Mouse (Mus musculus) testis, adult 2 months (tissue): Measurements from ENCODE around the gene Slc48a1. TPM values are rescaled to one million over a fixed set of nuclear protein-coding genes. Genes with fewer than 3 reads are reported as not detected.

Experiments
- H3K27ac ChIP-seq: fragments of 200-500 bp; 2 replicates; pipeline ENCODE4 v1.5.1; 2012; ENCODE audit warnings: low read depth, low read length; ENCODE audit not compliant: control insufficient read depth, insufficient read depth
- H3K27me3 ChIP-seq: fragments of 200-500 bp; 2 replicates; pipeline ENCODE4 v1.6.1; 2012; ENCODE audit warnings: mild to moderate bottlenecking, low read length, moderate library complexity; ENCODE audit not compliant: control insufficient read depth, insufficient read depth
- H3K36me3 ChIP-seq: fragments of 200-500 bp; 2 replicates; pipeline ENCODE4 v1.6.1; 2012; ENCODE audit warnings: mild to moderate bottlenecking, low read length; ENCODE audit not compliant: control insufficient read depth, insufficient read depth
- H3K4me1 ChIP-seq: fragments of 200-500 bp; 2 replicates; pipeline ENCODE4 v1.6.1; 2012; ENCODE audit warnings: low read length; ENCODE audit not compliant: control insufficient read depth, insufficient read depth
- H3K4me3 ChIP-seq: fragments of 200-500 bp; 2 replicates; pipeline ENCODE4 v1.5.1; 2012; ENCODE audit warnings: low read depth, mild to moderate bottlenecking, low read length, moderate library complexity, mixed read lengths; ENCODE audit not compliant: control insufficient read depth
- CTCF ChIP-seq: fragments of 200-500 bp; IDR thresholded peaks from 2 replicates; pipeline ENCODE4 v1.5.1; 2012; ENCODE audit warnings: low read depth, mild to moderate bottlenecking, inconsistent platforms, low read length, moderate library complexity; ENCODE audit not compliant: control insufficient read depth, insufficient read depth, insufficient replicate concordance
- POLR2A ChIP-seq: fragments of 200-500 bp; IDR thresholded peaks from 2 replicates; pipeline ENCODE4 v1.6.1; 2012; ENCODE audit warnings: low read depth, mild to moderate bottlenecking, inconsistent platforms, low read length, moderate library complexity; ENCODE audit not compliant: control insufficient read depth
- polyA plus RNA-seq: library from polyadenylated mRNA; depleted of rRNA; stranded (reverse); fragments of >200 nt; gene quantifications from 2 replicates; pipeline ENCODE4 v1.2.3, GENCODE M21; 2012

Gene Slc48a1
- polyA plus RNA-seq, 1 experiment = 17.0 TPM

DNA sequence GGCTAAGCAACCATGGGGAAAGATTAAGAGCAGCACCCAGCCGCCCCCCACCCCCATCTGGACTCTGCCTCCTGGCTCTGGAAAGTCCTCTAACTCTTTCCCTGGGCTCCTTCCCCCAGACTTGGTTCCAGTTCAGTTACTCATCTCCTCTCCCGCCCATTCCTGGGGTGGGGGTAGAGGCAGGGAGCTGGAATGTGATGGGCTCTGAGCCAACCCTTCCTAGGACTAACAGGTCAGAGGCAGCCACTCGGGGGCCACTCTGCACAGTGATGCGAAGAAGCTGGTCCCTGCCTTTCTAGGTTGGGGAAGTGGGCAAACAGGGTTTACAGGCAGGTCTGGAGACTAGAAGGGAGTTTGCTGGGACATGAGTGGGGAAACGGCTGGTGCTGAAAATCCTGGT, 5.2 kb upstream of the Slc48a1 start:
- H3K4me1 ChIP-seq = no peaks in the 10 kb centered on the region
- no peaks in the 10 kb centered on the region for H3K36me3 ChIP-seq
- no peaks in the 10 kb centered on the region for H3K27me3 ChIP-seq
- H3K27ac ChIP-seq = no peak overlapping the region
- no peak overlapping the region for H3K4me3 ChIP-seq
- TF ChIP-seq POLR2A (no peak), CTCF (no peak)

DNA sequence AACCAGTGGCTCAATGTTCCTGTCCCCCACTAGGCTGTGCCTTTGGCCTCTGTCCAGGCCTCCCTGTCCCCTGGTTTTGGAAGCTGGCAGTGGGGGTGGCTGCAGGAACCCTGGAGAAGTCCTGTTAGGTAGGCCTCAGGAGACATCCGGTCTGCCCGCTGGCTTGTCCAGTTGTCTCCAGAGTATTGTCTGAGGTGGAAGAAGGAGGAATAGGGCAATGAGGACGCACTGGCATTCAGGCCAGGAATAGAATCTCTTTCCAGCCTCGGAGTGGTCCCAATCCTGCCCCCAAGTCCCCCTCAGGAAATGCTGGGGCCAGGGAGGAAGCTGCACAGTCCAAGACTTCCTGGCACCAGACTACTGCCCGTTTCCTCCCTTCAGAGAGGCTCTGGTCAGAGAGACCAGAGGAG, 4.4 kb upstream of the Slc48a1 start:
- TF ChIP-seq POLR2A = no peak
- no peak for TF ChIP-seq CTCF
- H3K36me3 ChIP-seq = no peaks in the 10 kb centered on the region
- no peaks in the 10 kb centered on the region for H3K27me3 ChIP-seq
- no peak overlapping the region for H3K4me3 ChIP-seq
- H3K27ac ChIP-seq = no peak overlapping the region
- no peaks in the 10 kb centered on the region; the same call in 1 of the 2 replicates for H3K4me1 ChIP-seq

DNA sequence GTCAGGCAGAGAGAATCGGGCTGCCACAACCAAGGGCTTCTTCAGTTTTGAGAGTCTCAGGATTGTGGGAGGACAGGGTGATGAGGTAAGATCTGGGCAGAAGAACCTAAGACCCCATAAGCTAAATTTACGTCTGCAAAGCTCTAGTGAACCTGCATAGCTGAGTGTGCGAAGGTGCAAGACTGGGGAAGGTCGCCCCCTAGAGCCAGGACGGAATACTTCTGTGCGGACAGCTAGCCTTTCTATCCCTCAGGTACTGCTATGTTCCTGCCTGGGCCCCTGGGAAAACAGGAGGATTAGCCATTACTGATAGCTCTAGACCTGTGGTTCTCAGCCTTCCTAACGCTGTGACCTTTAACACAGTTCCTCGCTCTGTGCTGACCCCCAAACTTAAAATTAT, 1.8 kb upstream of the Slc48a1 start:
- no peak overlapping the region for H3K4me3 ChIP-seq
- no peaks in the 10 kb centered on the region for H3K36me3 ChIP-seq
- no peaks in the 10 kb centered on the region for H3K27me3 ChIP-seq
- H3K27ac ChIP-seq = no peak overlapping the region
- H3K4me1 ChIP-seq = no peaks in the 10 kb centered on the region; the same call in 1 of the 2 replicates
- TF ChIP-seq POLR2A (no peak), CTCF (peak; percentile 80; the same call in 1 of the 2 replicates)

GRCm38 (mm10) chr15:97776919-97777318, 1.4 kb upstream of the Slc48a1 start:
- no peak overlapping the region for H3K4me3 ChIP-seq
- H3K27me3 ChIP-seq = no peaks in the 10 kb centered on the region
- no peak for TF ChIP-seq POLR2A
- TF ChIP-seq CTCF = no peak
- H3K36me3 ChIP-seq = no peaks in the 10 kb centered on the region
- no peak overlapping the region for H3K27ac ChIP-seq
- no peaks in the 10 kb centered on the region; the same call in 1 of the 2 replicates for H3K4me1 ChIP-seq

GRCm38 (mm10) chr15:97779576-97779975, 1.3 kb downstream of the Slc48a1 start:
- H3K4me3 ChIP-seq = no peak overlapping the region
- TF ChIP-seq POLR2A (no peak), CTCF (no peak)
- no peaks in the 10 kb centered on the region; the same call in none of the 2 replicates for H3K4me1 ChIP-seq
- no peaks in the 10 kb centered on the region for H3K27me3 ChIP-seq
- no peak overlapping the region for H3K27ac ChIP-seq
- no peaks in the 10 kb centered on the region for H3K36me3 ChIP-seq

- Histone ChIP-seq H3K27me3 (no peaks in the 10 kb centered on the region), H3K36me3 (no peaks in the 10 kb centered on the region), H3K4me1 (peaks cover 4% of the 10 kb centered on the region), H3K4me3 (no peak overlapping the region), H3K27ac (no peak overlapping the region; the same call in 1 of the 2 replicates)
- TF ChIP-seq POLR2A = no peak
Observed at GRCm38 (mm10) chr15:97780611-97781031, 2.3 kb downstream of the Slc48a1 start.

DNA sequence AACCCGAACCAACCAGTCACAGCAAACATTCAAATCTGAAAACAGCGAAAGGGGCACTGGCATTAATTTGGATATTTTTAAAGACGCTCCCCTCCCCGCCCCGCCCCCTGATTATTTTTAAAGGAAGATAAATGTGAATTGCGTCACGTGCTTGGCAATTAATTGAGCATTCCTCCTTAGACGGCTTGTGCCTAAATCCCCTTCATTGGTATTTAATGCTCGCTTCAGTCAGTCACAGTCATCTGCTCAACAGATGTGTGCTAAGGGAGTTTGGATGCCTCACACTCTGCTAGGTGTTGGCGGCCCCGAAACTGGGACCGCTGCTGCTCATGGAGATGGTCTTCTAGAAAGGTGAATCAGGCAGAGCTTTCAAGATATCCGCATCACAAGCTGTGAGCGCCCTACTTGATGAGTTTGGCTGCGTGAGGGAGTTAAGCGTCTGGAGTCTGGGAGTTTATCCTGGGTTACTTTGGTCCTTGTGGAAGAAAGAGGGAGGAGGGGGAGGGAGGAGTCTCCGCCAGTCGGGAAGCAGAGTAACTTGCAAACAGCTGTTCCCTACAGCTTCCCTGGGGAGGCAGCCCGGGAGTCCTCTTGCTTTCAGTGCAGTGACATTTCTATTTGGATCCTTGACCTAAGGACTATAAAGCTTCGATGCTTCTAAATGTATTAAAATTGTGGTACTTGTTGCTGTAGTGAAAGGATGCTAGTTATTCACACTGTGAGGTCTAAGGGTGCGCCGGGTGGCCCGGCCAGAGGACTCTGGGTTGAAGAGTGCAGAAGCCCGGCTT, 3.8 kb downstream of the Slc48a1 start:
- H3K36me3 ChIP-seq = no peaks in the 10 kb centered on the region
- peaks cover 4% of the 10 kb centered on the region for H3K4me1 ChIP-seq
- peak overlapping the region; percentile 69 for H3K27ac ChIP-seq
- no peaks in the 10 kb centered on the region for H3K27me3 ChIP-seq
- H3K4me3 ChIP-seq = no peak overlapping the region
- TF ChIP-seq CTCF = no peak
- no peak for TF ChIP-seq POLR2A

GRCm38 (mm10) chr15:97782749-97783105, 4.4 kb downstream of the Slc48a1 start:
- peaks cover 8% of the 10 kb centered on the region for H3K4me1 ChIP-seq
- no peak overlapping the region for H3K4me3 ChIP-seq
- H3K36me3 ChIP-seq = no peaks in the 10 kb centered on the region
- no peaks in the 10 kb centered on the region for H3K27me3 ChIP-seq
- TF ChIP-seq CTCF (peak; percentile 68), POLR2A (no peak)
- no peak overlapping the region for H3K27ac ChIP-seq
